Mouse (Mus musculus) B cell, adult 2 months (primary cell): Measurements from ENCODE around the gene Tmem114.

Experiments
- DNase-seq, 2 experiments: peaks; one replicate each; pipeline ENCODE4 v3.0.0; 2022

Gene Tmem114

DNA sequence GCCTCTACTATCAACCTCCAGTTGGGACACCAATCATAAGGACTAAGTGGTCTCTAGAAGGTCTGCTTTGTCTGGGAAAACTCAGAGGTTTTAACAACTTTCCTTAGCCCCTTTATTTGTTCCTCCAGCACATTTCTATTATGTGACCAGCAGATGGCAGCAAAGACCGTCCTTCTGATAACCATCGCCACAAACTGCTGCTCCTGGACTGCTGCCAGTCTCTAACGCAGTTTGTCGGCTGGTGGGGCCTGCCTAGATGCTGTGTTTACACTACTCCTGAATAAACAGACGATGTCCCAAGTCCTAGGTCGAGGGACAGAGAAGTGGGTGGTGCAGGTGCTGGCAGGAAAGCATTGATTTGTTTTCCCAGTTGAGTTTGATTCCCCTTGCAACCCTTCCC is 18.2 kb downstream of the Tmem114 start:
- peak; percentile 62 to 66 for DNase-seq

DNA sequence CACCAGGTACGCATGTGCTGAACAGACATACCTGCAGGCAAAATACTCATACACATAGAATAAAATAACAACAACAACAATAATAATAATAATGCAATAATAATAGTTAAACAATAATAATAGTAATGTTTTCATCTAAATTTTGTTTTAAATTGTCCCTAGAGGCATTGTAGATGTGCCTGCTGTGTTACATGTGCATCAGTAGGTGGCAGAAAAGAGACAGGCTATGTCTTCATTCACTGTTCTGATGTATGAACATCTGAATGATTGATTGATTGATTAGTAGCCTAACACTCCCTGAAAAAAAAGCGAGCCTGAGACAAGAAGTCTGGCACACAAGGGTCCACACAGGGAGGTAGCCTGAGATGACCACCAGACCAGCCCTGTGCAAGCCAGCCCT is 22.3 kb downstream of the Tmem114 start:
- DNase-seq = no peak

- no peak for DNase-seq
Observed at GRCm38 (mm10) chr16:8401171-8401955, 23.6 kb downstream of the Tmem114 start.

- no peak for DNase-seq
Observed at GRCm38 (mm10) chr16:8399868-8400267, 25.1 kb downstream of the Tmem114 start.

- DNase-seq = no peak
Observed at GRCm38 (mm10) chr16:8394946-8395345, 30.0 kb downstream of the Tmem114 start.

DNA sequence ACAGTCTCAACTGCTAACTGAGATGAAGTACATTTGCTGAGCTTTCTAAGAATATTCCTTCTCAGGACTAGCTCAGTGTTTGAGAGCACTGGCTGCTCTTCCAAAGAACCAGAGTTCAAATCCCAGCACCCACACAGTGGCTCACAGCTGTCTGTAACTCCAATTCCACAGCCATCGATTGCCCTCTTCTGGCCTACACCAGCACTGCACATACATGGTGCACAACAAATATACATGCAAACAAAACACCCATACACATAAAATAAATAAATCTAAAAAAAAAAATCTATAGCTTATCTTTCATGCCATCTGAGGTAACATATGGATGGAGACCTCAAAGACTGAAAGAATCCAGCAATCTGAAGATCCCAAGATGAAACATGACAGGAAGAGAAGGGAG is 36.4 kb downstream of the Tmem114 start:
- DNase-seq = no peak

DNA sequence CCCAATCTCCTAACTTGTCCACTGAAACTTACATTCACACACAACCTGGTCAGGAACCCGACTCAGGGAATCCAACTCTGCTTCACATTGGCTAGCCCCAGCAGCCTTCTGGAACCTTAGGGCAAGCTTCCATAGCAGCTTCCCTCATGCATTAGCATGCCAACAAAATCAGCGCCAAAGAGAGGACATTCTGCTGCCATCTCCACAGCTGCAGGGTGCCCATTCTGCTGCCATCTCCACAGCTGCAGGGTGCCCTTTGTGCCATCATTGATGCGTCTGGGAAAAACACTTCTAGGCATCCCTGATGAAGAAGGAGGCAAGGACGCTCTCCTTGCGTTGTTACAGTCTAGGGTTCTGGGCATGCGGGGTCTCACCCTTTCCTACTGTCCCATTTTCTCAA is 38.5 kb downstream of the Tmem114 start:
- no peak for DNase-seq

DNA sequence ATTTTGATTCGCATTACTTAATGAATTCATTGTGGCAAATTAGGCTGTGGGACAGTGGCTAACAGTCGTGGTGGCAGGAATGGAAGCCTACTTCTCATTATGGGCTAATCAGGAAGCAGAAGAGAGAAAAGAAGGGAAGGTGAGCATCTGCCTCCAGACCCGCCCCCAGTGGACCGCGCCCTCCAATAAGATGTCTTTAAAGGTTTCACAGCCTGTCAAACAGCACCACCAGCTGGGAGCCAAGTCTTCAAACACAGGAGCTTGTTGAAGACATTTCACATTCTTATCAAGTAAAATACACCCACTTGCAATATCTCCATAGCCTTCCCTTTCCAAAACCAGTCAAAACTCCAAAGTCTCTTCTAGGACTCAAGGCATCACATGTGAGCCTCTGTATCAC is 39.3 kb downstream of the Tmem114 start:
- DNase-seq = no peak

DNA sequence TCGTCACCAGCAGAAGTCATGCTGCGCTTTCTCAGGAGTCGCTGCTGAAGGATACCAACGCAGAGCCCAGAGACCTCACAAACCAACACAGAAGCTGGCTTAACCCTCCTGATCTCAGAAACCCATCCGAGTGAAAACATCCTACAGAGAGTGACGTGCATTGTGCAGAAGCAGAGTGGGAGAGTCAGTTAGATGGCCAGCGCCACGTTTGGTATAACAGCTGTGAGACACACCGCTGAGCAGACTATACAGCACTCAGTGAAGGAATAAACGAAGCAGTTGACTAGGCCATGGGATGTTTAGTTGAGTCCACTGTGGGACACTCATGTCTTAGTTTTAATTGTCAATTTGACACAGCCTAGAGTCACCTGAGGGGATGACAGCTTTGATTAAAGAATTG is 40.2 kb downstream of the Tmem114 start:
- DNase-seq = no peak

GRCm38 (mm10) chr16:8383396-8383795 is 41.5 kb downstream of the Tmem114 start:
- DNase-seq = no peak

DNA sequence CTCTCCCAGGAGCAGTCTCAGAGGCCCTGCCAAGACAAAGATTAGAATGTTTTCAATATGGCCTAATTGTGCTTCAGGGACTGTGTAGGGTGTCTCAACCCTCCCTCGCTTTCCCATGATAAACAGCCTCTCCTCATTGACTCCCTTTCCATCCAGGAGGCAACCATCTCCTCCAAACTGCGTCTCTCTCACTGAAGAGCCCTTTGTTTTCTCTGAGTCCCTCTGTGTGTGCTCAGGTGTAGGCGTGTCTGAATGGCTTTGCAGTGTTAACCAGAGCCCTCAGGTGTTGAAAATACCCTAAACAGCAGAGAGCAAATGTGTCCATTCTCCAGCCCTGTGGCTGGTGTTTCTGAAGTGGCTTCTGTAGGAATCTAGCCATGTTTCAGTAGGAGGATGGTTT is 61.9 kb downstream of the Tmem114 start:
- DNase-seq = no peak
